ENCODE assay signal across 12 mouse cellular contexts in the genomic region with DNA sequence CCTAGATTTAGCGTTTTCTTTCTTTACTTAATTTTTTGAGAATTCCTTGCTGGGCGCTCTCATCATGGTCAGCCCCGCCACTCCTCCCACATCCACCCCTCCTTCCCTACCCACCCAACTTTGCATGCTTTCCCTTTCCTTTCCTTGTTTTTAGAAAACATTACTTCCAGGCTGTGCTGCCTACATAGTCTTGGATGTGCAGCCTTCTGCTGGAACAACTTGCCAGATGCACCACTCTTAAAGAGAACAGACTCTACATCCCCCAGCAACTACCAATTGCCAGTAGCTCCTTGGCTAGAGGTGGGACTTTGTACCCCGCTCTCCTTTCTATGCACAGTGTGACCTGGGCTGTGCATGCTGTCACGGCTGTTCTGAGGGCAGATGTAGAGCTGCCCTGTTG.
"Had no signal": no experiment of that assay in that cellular context is flagged by ENCODE, and none has a peak within 500 bp of the region (broad histone marks: within the 10 kb centered on the region; RNA-seq: fewer than 3 reads in every experiment).

No protein-coding gene starts in this region.

- H3K4me2 ChIP-seq: kidney, embryonic 15.5 days; limb, embryonic 13.5 days had no signal

- H3K36me3 ChIP-seq: kidney, embryonic 15.5 days; limb, embryonic 13.5 days; neural tube, embryonic 12.5 days had no signal

- H3K27me3 ChIP-seq: kidney, embryonic 15.5 days; limb, embryonic 13.5 days; neural tube, embryonic 12.5 days had no signal

- DNase-seq: kidney, adult 2 months; kidney, postnatal 25 days; lung, adult 18-20 months; thymus, adult 2 months; thymus, postnatal 25 days had no signal

- H3K4me3 ChIP-seq: kidney, embryonic 15.5 days; layer of hippocampus, adult 2 months; limb, embryonic 13.5 days; neural tube, embryonic 12.5 days had no signal

- H3K9ac ChIP-seq: kidney, embryonic 15.5 days; limb, embryonic 13.5 days; liver, embryonic 14.5 days; neural tube, embryonic 12.5 days had no signal

- H3K9me3 ChIP-seq: kidney, embryonic 15.5 days; limb, embryonic 13.5 days; neural tube, embryonic 12.5 days had no signal

- ATAC-seq: intestine, embryonic 16.5 days had no signal

- H3K27ac ChIP-seq: kidney, embryonic 15.5 days; layer of hippocampus, adult 2 months; limb, embryonic 13.5 days; liver, embryonic 14.5 days; neural tube, embryonic 12.5 days; stomach, postnatal 0 days had no signal

- H3K4me1 ChIP-seq: limb, embryonic 13.5 days had no signal
